Mouse (Mus musculus) yolk sac, embryonic 10.5 days (tissue): ENCODE results near the gene Krt8.

ENCODE experiments used
- DNase-seq: peaks from one replicate; pipeline ENCODE4 v3.0.0-alpha.2; 2017; ENCODE audit warnings: low spot score

Gene Krt8

DNA sequence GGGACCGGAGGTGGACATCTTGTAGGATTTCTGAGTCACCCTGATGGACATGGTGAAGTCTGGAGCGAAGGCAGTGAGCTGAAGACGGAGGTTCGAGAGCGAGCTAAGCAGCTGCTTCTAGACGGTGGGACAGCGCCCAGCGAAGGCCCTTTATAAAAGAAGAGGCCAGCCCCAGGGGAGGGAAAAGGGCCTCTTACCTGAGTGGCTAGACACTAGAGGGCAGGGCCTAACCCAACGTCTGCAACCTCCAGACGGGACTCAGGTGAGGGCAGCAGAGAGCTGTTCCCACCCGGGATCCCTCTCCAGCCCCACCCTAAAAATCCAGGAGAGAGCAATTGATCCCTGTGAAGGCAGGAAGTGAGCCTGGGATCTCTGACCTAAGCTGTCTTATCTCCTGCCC is at the start of gene Krt8:
Gene Krt8 (minus strand): TSS at position 294 of the 400 bp plus-strand sequence.
- peak; percentile 92 for DNase-seq

GRCm38 (mm10) chr15:102051920-102052683 is 47.8 kb upstream of the Krt8 start:
- DNase-seq = peak; percentile 74

DNA sequence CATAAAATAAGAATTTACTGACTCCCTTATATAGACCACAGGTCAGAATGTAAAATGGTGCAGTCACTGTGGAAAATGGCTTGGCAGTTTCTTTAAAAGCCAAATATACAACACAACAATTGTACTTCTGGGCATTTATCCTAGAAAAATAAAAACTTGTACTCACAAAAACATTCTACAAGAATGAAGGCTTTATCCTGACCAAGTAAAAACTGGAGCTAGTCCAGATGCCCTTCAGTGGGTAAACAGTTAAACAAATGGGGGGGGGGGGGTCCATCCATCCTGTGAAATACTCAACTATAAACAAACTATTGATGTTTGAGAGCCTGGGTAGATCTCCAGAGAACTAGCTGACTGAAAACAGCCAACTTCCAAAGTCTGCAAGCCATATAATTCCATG is 45.6 kb upstream of the Krt8 start:
- DNase-seq = no peak

GRCm38 (mm10) chr15:102048006-102048405 is 43.7 kb upstream of the Krt8 start:
- no peak for DNase-seq

DNA sequence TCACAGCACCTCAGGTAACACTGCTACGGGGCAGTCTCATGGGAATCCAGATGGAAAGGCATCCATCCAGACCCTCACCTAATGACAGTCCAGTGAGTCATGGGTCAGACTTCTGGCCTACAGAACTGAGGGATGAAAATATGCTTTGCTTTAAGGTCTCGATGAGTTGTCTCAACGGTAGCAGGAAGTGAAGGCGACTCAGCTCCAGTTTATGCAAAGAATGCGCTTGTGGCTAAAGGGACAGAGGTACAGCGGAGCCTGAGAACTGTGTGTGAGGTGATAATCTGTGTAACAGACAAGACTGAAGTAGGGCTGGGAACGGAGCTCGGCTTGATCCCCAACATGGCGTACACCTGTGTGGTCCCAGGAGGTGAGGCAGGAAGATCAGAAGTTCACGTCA is 41.4 kb upstream of the Krt8 start:
- DNase-seq = no peak

- peak; percentile 65 for DNase-seq
Measured at GRCm38 (mm10) chr15:102044745-102045144, 40.5 kb upstream of the Krt8 start.

- DNase-seq = no peak
Measured at GRCm38 (mm10) chr15:102041951-102042350, 37.7 kb upstream of the Krt8 start.

- peak; percentile 11 for DNase-seq
Measured at GRCm38 (mm10) chr15:102040277-102040676, 36.0 kb upstream of the Krt8 start.

DNA sequence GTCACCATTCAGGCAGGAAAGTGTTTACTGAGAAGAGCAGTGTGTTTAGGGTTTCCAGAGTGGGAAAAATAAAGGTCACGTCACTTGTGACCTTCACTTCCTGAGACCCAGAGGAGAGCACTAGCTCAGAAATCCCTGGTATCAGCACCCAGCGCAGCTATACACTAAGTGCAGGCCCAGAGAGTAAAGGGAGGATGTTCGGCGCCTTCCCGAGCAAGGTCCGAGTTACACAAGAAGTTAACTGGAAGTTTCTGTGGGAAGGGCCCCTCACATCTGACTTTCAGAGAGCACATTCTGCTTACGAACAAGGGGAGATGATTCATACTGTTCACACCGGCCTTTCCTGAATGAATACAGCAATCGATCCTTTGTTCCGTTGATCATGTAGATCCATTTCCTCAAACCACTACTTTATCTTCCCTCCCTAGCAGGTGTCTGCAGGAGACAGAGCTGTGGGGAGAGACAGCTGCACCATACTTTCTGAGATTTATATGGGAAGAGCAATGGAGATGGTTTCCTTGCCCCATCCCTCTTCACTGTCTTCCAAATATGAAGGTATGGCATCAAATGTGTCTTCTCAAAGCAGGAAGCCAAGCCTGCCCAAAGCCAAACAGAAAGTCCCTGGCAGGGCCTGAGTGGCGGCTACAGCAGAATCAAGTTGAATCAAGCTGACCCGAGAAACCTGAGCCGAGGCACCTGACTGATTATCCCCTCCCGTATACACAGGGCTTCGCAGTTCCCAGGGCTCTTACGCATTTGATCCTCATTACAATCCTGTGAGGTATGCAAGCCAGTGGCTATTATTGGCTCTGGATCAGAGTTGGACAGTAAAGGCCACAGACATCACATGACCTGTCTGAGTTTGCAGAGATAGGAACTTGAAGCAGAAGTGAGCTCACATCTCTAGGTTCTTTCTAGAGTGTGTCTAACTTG is 30.1 kb upstream of the Krt8 start:
- peak; percentile 64 for DNase-seq

DNA sequence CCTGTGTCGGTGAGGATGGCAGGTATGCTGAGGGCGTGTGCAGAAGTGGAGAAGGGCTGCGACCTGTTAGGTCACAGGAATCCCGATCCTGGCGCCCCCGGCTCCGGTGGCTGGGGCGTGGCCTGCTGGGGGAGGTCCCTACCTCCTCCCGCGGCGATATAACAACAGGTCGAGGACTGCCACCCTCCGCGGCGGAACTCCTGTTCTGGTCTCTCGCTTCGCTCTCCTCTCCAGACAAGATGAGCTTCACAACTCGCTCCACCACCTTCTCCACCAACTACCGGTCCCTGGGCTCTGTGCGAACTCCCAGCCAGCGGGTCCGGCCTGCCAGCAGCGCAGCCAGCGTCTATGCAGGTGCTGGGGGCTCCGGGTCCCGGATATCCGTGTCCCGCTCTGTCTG is 23.8 kb upstream of the Krt8 start, which contains the start of gene Krt18:
Gene Krt18 (plus strand): TSS at position 141 of the 400 bp plus-strand sequence.
- peak; percentile 89 for DNase-seq

DNA sequence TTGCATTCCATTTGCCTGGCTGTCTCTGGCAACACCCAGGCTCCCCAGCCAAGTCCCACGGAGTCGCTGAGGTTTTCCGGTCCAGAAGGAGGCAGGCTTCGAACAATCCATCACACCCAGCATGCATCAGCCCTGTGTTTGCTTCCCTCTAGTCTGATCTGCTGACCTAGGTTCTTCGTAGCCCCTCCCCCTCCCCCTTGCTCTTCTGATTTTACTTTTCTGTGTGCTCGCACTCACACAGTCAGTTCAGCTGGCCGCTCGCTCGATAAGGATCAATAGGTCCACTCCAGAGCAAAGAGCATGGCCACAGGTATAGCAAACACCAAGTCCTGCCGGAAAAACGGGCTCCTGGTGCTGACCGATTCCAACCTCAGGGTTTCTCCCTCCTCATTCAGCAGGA is 22.1 kb upstream of the Krt8 start:
- DNase-seq = peak; percentile 90

GRCm38 (mm10) chr15:102025136-102025872 is 21.0 kb upstream of the Krt8 start:
- DNase-seq = peak; percentile 92

- DNase-seq = no peak
Measured at GRCm38 (mm10) chr15:102023888-102024287, 19.6 kb upstream of the Krt8 start.

- peak; percentile 6 for DNase-seq
Measured at GRCm38 (mm10) chr15:102022481-102022880, 18.2 kb upstream of the Krt8 start.

- peak; percentile 93 for DNase-seq
Measured at GRCm38 (mm10) chr15:102017918-102018463, 13.7 kb upstream of the Krt8 start.

DNA sequence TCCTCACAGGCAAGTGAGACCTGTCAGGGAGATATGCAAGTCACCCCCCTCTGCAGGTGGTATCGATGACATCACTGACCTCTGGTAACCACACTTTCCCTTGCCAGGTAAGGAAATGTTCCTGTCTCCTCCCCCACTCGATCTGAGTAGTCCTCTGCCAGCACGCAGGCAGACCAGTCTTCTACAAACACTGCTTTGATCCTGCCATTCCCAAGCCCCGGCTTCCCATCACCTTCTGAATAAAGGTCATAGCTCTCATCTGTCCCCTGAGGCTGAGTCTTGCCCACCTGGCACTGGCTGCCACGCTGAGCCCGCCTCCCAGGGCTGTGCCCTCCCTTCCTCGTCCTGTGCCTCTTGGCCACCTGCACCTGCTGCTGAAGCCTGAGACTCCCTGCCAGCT is 12.5 kb upstream of the Krt8 start:
- DNase-seq = no peak

DNA sequence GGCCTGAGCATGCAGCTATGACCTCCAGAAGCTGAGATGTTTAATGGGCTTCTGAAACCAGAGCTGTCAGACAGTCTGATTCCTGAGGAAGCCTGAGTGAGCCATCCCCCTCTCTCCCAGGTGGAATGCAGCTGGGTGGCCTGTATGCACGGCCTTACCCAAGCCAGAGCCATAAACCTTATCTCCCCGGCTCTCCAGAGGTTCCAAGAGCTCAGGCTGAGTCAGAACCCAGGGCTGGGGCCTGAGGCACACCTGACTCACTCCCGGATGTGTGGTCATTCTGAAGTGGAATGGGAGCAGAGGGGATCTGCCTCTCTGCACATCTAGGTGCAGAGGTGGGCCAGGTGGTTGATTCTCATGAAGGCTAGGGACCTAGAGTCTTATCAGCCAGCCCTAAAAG is 11.8 kb upstream of the Krt8 start:
- DNase-seq = peak; percentile 87

DNA sequence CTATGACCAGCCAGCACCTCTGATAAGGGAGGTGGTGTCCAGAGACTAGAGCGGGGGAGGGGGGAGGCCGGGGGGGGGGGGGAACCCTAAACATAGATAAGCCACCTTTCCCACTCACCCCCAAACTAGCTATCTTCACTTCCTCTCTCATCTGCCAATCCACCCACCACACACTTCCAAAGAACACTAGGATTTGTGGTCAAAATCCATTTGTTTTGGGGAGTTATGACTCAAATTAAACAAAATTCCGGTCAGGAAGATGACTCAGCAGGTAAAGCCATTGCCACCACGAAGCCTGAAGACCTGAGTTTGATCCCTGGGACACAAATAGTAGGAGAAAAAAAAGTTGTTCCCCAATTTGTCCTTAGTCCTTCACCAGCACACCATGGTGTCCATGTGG is 10.6 kb upstream of the Krt8 start:
- no peak for DNase-seq

GRCm38 (mm10) chr15:102013651-102014050 is 9.4 kb upstream of the Krt8 start:
- DNase-seq = peak; percentile 87

GRCm38 (mm10) chr15:102012260-102012765 is 8.0 kb upstream of the Krt8 start:
- DNase-seq = no peak

DNA sequence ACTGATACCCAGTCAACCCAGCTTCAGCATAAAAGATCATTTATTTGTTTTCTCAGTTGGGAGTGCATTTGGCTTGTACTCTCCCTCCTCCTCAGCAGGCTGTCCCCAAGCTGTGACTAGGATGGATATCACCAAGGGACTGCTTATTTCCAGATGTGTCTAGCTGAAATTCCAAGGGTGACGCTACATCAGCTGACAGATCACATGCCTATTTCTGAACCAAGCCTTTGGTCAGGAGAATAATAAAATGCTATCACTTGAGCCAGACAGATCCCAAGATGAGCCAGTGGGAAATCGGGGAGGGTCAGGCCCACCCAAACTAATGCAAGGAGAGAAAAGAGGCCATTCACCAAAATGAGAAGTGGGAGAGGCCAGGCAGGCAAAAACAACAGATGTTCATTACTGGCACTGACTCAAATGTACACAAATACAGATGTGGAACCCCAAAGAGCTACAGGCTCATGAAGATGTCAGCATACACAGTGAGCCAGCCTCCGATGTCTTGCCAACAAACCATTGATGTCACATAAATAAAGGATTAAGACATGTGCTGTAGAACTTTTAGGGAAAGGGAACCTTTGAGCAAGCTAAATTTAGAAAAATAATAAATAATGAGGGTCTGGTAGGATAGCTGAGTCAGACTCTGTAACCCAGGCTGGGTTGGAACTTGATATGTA is 6.4 kb upstream of the Krt8 start:
- DNase-seq = no peak
